Mouse (Mus musculus) liver, adult 10 weeks (tissue): ENCODE measurements around the gene Upf3b. TPM values are rescaled to one million over a fixed set of nuclear protein-coding genes. Genes with fewer than 3 reads are reported as not detected.

Source experiments
- polyA plus RNA-seq: library from polyadenylated mRNA; stranded (reverse); fragments of 350-450 nt; fragmentation: Illumina TruSeq; extraction: RNeasy Lipid Tissue Mini Kit (QIAGEN cat#74804); gene quantifications from one replicate; pipeline ENCODE4 v1.2.3, GENCODE M21; 2014; ENCODE audit warnings: low read depth, low replicate concordance

The Upf3b gene
- 32.3 TPM for polyA plus RNA-seq

DNA sequence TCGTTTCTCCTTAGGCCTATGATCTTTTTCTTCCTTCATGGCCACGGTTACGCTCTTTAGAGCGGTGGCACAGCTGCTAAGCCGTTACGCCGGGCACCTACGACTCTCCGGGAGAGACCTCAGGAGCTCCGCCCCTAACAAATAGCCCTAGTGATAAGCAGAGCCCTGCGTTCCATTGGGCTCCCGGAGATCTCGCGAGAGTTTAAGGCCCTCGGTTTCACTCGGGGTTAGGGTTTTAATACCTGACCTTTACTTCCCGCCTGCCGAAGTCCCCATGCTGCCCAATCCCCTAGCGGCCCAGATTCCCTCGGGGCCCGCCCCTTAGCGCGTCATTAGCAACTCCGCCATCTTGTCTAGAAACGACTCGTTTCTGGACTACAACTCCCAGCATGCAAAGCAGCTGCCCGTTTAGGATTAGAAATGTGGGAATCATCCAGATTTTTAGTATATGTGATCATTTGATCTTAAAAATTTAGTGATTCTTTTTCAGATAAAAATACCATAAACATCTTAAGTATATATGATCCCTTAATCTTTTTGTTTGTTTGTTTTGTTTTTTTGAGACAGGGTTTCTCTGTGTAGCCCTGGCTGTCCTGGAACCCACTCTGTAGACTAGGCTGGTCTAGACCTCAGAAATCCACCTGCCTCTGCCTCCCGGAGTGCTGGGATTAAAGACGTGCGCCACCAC lies at the start of gene Upf3b:
Upf3b (minus strand) TSS at position 130 of the 688 bp plus-strand sequence.

GRCm38 (mm10) chrX:37126671-37127358 lies 16.7 kb upstream of the Upf3b start, which contains the start of gene Nkap:
Gene Nkap (plus strand): TSS chrX:37126795.

DNA sequence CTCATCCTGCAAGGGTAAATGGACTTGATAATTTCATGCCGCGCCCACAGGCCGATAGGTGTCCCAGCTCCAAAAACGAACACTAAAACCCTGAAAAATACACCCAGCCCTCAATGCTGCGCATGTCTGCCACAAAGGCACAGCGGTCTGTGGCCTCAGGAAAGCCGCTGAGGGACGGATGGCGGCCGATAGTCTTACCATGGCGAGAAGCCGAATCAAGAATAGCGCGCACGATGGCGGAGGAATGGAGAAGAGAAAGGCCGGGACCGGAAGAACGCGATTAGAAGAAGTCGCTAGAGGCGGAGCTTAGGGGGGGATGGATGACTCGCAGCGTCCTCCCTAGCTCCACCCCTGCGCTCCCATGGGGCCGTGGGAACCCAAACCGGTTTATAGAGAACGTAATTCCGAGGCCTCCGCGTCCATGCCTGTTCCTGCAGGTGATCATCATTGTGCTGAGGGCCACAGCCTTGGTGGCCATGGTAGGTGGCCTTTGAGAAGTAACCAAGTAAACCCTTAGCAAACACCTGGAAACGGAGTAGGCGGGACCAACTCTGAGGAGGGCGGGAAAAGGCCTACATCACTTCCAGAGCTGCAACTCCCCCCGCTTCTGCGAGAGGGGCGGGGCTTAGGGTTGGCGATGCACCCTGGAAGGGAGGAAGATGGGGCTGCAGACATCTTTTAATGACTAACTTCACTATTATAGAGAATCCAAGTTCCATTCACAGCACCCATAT lies 25.0 kb downstream of the Upf3b start, which contains the start of gene Rpl39:
Rpl39 (minus strand) TSS at position 476 of the 734 bp plus-strand sequence.

GRCm38 (mm10) chrX:37048066-37048889 lies 61.8 kb downstream of the Upf3b start, which contains the start of gene Sowahd:
Gene Sowahd (plus strand): TSS chrX:37048845.

Other genes starting within 250 kb of the Upf3b start
- 72.8 TPM for gene Ube2a, start 236.4 kb downstream of the Upf3b start, polyA plus RNA-seq
- 55.6 TPM for gene C330007P06Rik, start 236.2 kb downstream of the Upf3b start, polyA plus RNA-seq
- 6.0 TPM for gene Nkrf, start 207.4 kb downstream of the Upf3b start, polyA plus RNA-seq
- 1.5 TPM for gene Sept6, start 118.5 kb downstream of the Upf3b start, polyA plus RNA-seq
- not detected for gene Sowahd, start 61.5 kb downstream of the Upf3b start, polyA plus RNA-seq
- gene Rpl39, start 24.9 kb downstream of the Upf3b start, polyA plus RNA-seq: 337 TPM
- gene Nkap, start 16.5 kb upstream of the Upf3b start, polyA plus RNA-seq: 16.3 TPM
- gene Akap14, start 58.5 kb upstream of the Upf3b start, polyA plus RNA-seq: not detected
- gene Ndufa1, start 80.8 kb upstream of the Upf3b start, polyA plus RNA-seq: 196 TPM
- 0.32 TPM for gene Rnf113a1, start 80.9 kb upstream of the Upf3b start, polyA plus RNA-seq
- gene Gm9, start 100.7 kb upstream of the Upf3b start, polyA plus RNA-seq: not detected
- not detected for gene Rhox1, start 111.9 kb upstream of the Upf3b start, polyA plus RNA-seq
- gene Rhox2a, start 134.7 kb upstream of the Upf3b start, polyA plus RNA-seq: not detected
- gene Rhox3a, start 139.6 kb upstream of the Upf3b start, polyA plus RNA-seq: not detected
- not detected for gene Rhox4a, start 155.0 kb upstream of the Upf3b start, polyA plus RNA-seq